Comparison of ENCODE assay signal across 25 mouse cellular contexts in genomic region chr17:12834826-12835225, GRCm38 (mm10). TPM values are rescaled to one million over a fixed set of nuclear protein-coding genes. Genes with fewer than 3 reads are reported as not detected.
DNase-seq lines count a peak whose midpoint lies in the region; TF ChIP-seq lines count a peak whose summit lies in the region.
"Had no signal": no experiment of that assay in that cellular context is flagged by ENCODE, and none has a peak within 500 bp of the region (broad histone marks: within the 10 kb centered on the region; RNA-seq: fewer than 3 reads in every experiment).

No protein-coding gene starts in this region.

- TF ChIP-seq CTCF in kidney, adult 2 months (conservative IDR thresholded peaks at IDR 0.05; ENCODE audit: insufficient read depth, insufficient read length, low read depth, low read length), result no peak

- peak overlapping the region; percentile 72 for H3K27ac ChIP-seq in kidney, adult 2 months (ENCODE audit: insufficient read depth, low read depth, low read length)
- no peak overlapping the region for H3K27ac ChIP-seq in embryonic facial prominence, embryonic 10.5 days (replicated peaks)
- peak overlapping the region; percentile 59; the same call in 1 of the 2 replicates for H3K27ac ChIP-seq in limb, embryonic 10.5 days
- H3K27ac ChIP-seq: forebrain, embryonic 10.5 days; hindbrain, embryonic 13.5 days; left cerebral cortex, adult 2 months; liver, embryonic 14.5 days; lung, embryonic 15.5 days; macrophage; midbrain, embryonic 15.5 days had no signal

- no peaks in the 10 kb centered on the region for H3K9me3 ChIP-seq in embryonic facial prominence, embryonic 10.5 days
- H3K9me3 ChIP-seq in limb, embryonic 10.5 days (replicated peaks), result no peaks in the 10 kb centered on the region
- H3K9me3 ChIP-seq: forebrain, embryonic 10.5 days; heart, embryonic 12.5 days; hindbrain, embryonic 13.5 days; limb, embryonic 15.5 days; lung, embryonic 15.5 days; midbrain, embryonic 15.5 days had no signal

- WGBS in kidney, adult 2 months, result 29% methylated on average over 3 of the region's 3 CpGs
- WGBS in embryonic facial prominence, embryonic 10.5 days, result 57% methylated on average over 3 of the region's 3 CpGs
- 49% methylated on average over 3 of the region's 3 CpGs for WGBS in limb, embryonic 10.5 days

- H3K4me3 ChIP-seq in kidney, adult 2 months (ENCODE audit: insufficient read depth, low read depth, low read length), result no peak overlapping the region
- no peak overlapping the region for H3K4me3 ChIP-seq in embryonic facial prominence, embryonic 10.5 days
- H3K4me3 ChIP-seq in limb, embryonic 10.5 days, result 0 out of 2 replicates have a peak overlapping the region, but pooled peaks have one; percentile 7
- H3K4me3 ChIP-seq: forebrain, embryonic 10.5 days; heart, embryonic 12.5 days; hindbrain, embryonic 13.5 days; left cerebral cortex, adult 2 months; limb, embryonic 15.5 days; lung, embryonic 15.5 days; midbrain, embryonic 15.5 days had no signal

- no peak for TF ChIP-seq POLR2A in kidney, adult 2 months (IDR thresholded peaks at IDR 0.05; ENCODE audit: low read depth, low read length)

- H3K27me3 ChIP-seq in kidney, adult 2 months (replicated peaks; ENCODE audit: control insufficient read depth, insufficient read depth, low read length), result no peaks in the 10 kb centered on the region
- H3K27me3 ChIP-seq in embryonic facial prominence, embryonic 10.5 days (replicated peaks; ENCODE audit: low read depth, poor library complexity, severe bottlenecking), result no peaks in the 10 kb centered on the region
- no peaks in the 10 kb centered on the region for H3K27me3 ChIP-seq in limb, embryonic 10.5 days (ENCODE audit: low read depth, poor library complexity, severe bottlenecking)
- H3K27me3 ChIP-seq: heart, embryonic 12.5 days; hindbrain, embryonic 13.5 days; limb, embryonic 15.5 days; lung, embryonic 15.5 days; midbrain, embryonic 15.5 days had no signal

- H3K4me1 ChIP-seq in kidney, adult 2 months (ENCODE audit: control insufficient read depth, insufficient read depth, low read length), result peaks cover 13% of the 10 kb centered on the region
- H3K4me1 ChIP-seq in embryonic facial prominence, embryonic 10.5 days, result peaks cover 10% of the 10 kb centered on the region
- H3K4me1 ChIP-seq in limb, embryonic 10.5 days, result peaks cover 11% of the 10 kb centered on the region; the same call in 1 of the 2 replicates
- H3K4me1 ChIP-seq: forebrain, embryonic 10.5 days; heart, embryonic 12.5 days; hindbrain, embryonic 13.5 days; midbrain, embryonic 15.5 days had no signal

- DNase-seq in embryo, embryonic 10.5 days (ENCODE audit: low spot score), result peak; percentile 20
- no peak for DNase-seq in embryo, embryonic 10 days (ENCODE audit: low spot score)
- DNase-seq in kidney, adult 2 months, result peak; percentile 38
- no peak for DNase-seq in kidney, postnatal 10 days
- peak; percentile 42 for DNase-seq in embryonic facial prominence, embryonic 10.5 days (ENCODE audit: low spot score)
- peak; percentile 56 for DNase-seq in limb, embryonic 10.5 days (ENCODE audit: low spot score)
- no peak for DNase-seq in spleen, postnatal 36 days (ENCODE audit: low spot score in 2 of 2)
- no peak for DNase-seq in right cerebral cortex, postnatal 25 days
- DNase-seq: adrenal gland, postnatal 10 days; cerebellum, adult 8-10 months; gastrocnemius, postnatal 10 days; heart, postnatal 14 days; thymus, adult 18-20 months; thymus, postnatal 36 days had no signal

- H3K36me3 ChIP-seq in kidney, adult 2 months (ENCODE audit: control insufficient read depth, insufficient read depth, low read length), result no peaks in the 10 kb centered on the region
- no peaks in the 10 kb centered on the region for H3K36me3 ChIP-seq in embryonic facial prominence, embryonic 10.5 days (replicated peaks)
- no peaks in the 10 kb centered on the region for H3K36me3 ChIP-seq in limb, embryonic 10.5 days
- H3K36me3 ChIP-seq: forebrain, embryonic 10.5 days; heart, embryonic 12.5 days; hindbrain, embryonic 13.5 days; lung, embryonic 15.5 days; midbrain, embryonic 15.5 days had no signal

RNA-seq across cellular contexts. Expression of gene Mas1, which starts 33.1 kb away (rescaled TPM):
- 0.48 and 1.4 TPM in 2 replicates for polyA plus RNA-seq in kidney, adult 2 months (2012; rRNA removed)
- 0.44 and 0.72 TPM in 2 replicates for polyA plus RNA-seq in embryonic facial prominence, embryonic 10.5 days (2016; fragmentation: Nextera tagmentation; extraction: Ambion mirVana)
- 0.73 and 0.93 TPM in 2 replicates for polyA plus RNA-seq in limb, embryonic 10.5 days (2016; fragmentation: Nextera tagmentation; extraction: Ambion mirVana)
- polyA plus RNA-seq: macrophage had no signal

RNA-seq across cellular contexts. Expression of gene Mrgprh, which starts 41.0 kb away (rescaled TPM):
- polyA plus RNA-seq in kidney, adult 2 months (2012; rRNA removed), result 0.31 and 0.52 TPM in 2 replicates
- polyA plus RNA-seq in embryonic facial prominence, embryonic 10.5 days (2016; fragmentation: Nextera tagmentation; extraction: Ambion mirVana), result not detected in 2 replicates
- 0.09 TPM in 1 of 2 replicates, not detected in the other for polyA plus RNA-seq in limb, embryonic 10.5 days (2016; fragmentation: Nextera tagmentation; extraction: Ambion mirVana)
- polyA plus RNA-seq: forebrain, embryonic 10.5 days; heart, embryonic 12.5 days; hindbrain, embryonic 13.5 days; inflammation-experienced regulatory T-cells, adult 6 months; liver, embryonic 14.5 days; lung, embryonic 15.5 days; macrophage; midbrain, embryonic 15.5 days; neural tube, embryonic 14.5 days had no signal

Comparison
In these comparisons a context has a peak if more than half of its experiments do, and no peak if none do; other contexts are left out.
1. DNase-seq: peak in embryo, embryonic 10.5 days (single experiment), kidney, adult 2 months (single experiment), embryonic facial prominence, embryonic 10.5 days (single experiment) and limb, embryonic 10.5 days (single experiment); none in embryo, embryonic 10 days (single experiment), kidney, postnatal 10 days (single experiment), spleen, postnatal 36 days (0 of 2) and right cerebral cortex, postnatal 25 days (single experiment).